Mouse (Mus musculus) olfactory bulb, adult 2 months (tissue): ENCODE measurements around the gene Wrnip1. TPM values are rescaled to one million over a fixed set of nuclear protein-coding genes. Genes with fewer than 3 reads are reported as not detected.
"Not testable (repeated sequence)": the region's sequence is repeated elsewhere in the genome, so short reads cannot be mapped to it uniquely, and the experiment has no call there.

Experiments used
- H3K27ac ChIP-seq: fragments of 200-500 bp; 2 replicates; pipeline ENCODE4 v1.5.1; 2012; ENCODE audit warnings: low read depth, low read length; ENCODE audit not compliant: insufficient read depth
- H3K4me1 ChIP-seq: fragments of 200-500 bp; 2 replicates; pipeline ENCODE4 v1.6.1; 2012; ENCODE audit warnings: low read length; ENCODE audit not compliant: control insufficient read depth, insufficient read depth
- H3K4me3 ChIP-seq: fragments of 200-500 bp; 2 replicates; pipeline ENCODE4 v1.5.1; 2012; ENCODE audit warnings: mild to moderate bottlenecking, low read depth, low read length, moderate library complexity; ENCODE audit not compliant: insufficient read depth
- CTCF ChIP-seq: fragments of 200-500 bp; IDR thresholded peaks from 2 replicates; pipeline ENCODE4 v1.5.1; 2012; ENCODE audit warnings: low read depth, mild to moderate bottlenecking, low read length, moderate library complexity; ENCODE audit not compliant: insufficient read depth
- POLR2A ChIP-seq: fragments of 200-500 bp; IDR thresholded peaks from 2 replicates; pipeline ENCODE4 v1.6.1; 2012; ENCODE audit warnings: mild to moderate bottlenecking, low read depth, low read length, moderate library complexity; ENCODE audit not compliant: insufficient read depth
- WGBS: fragments of 180-500 bp; shearing (Covaris S2); methylation state at CpG from one replicate; pipeline ENCODE4 v1.1.7; 2018; 5-methylcytosine and 5-hydroxymethylcytosine counted together
- polyA plus RNA-seq: library from polyadenylated mRNA; stranded (reverse); fragments of >200 nt; gene quantifications from 2 replicates; pipeline ENCODE4 v1.2.4, GENCODE M21; 2012; ENCODE audit warnings: low replicate concordance; ENCODE audit not compliant: missing spikeins, insufficient read depth, insufficient read length

Gene Wrnip1
- polyA plus RNA-seq, 1 experiment, result not detected

- H3K4me3 ChIP-seq, result no peak overlapping the region
- TF ChIP-seq POLR2A, result no peak
- no peak for TF ChIP-seq CTCF
- WGBS, result 87% methylated on average over 3 of the region's 3 CpGs
- H3K27ac ChIP-seq, result no peak overlapping the region
- no peaks in the 10 kb centered on the region for H3K4me1 ChIP-seq
These were observed 59.0 kb downstream of the Wrnip1 start for GRCm38 (mm10) chr13:32860821-32861220.

GRCm38 (mm10) chr13:32863456-32863855, 61.6 kb downstream of the Wrnip1 start:
- H3K4me1 ChIP-seq, result no peaks in the 10 kb centered on the region
- TF ChIP-seq CTCF (no peak), POLR2A (no peak)
- no peak overlapping the region for H3K4me3 ChIP-seq
- H3K27ac ChIP-seq, result no peak overlapping the region

GRCm38 (mm10) chr13:32864529-32864928, 62.7 kb downstream of the Wrnip1 start:
- not testable (repeated sequence) for H3K4me1 ChIP-seq
- WGBS, result 93% methylated on average over 3 of the region's 3 CpGs

GRCm38 (mm10) chr13:32865591-32865990, 63.8 kb downstream of the Wrnip1 start:
- no peak for TF ChIP-seq CTCF
- TF ChIP-seq POLR2A, result no peak
- Histone ChIP-seq H3K4me1 (no peaks in the 10 kb centered on the region), H3K4me3 (no peak overlapping the region), H3K27ac (no peak overlapping the region)
- WGBS, result 76% methylated on average over 2 of the region's 2 CpGs

More at GRCm38 (mm10) chr13:32864529-32864928, 62.7 kb downstream of the Wrnip1 start:
- not testable (repeated sequence) for H3K4me3 ChIP-seq, H3K27ac ChIP-seq

- Histone ChIP-seq H3K4me3 (no peak overlapping the region), H3K27ac (no peak overlapping the region), H3K4me1 (no peaks in the 10 kb centered on the region)
- whole genome bisulfite sequencing, result 5% methylated on average over 9 of the region's 9 CpGs
- TF ChIP-seq POLR2A (no peak), CTCF (peak; percentile 77)
These were observed 64.6 kb downstream of the Wrnip1 start for GRCm38 (mm10) chr13:32866484-32866883.

GRCm38 (mm10) chr13:32867030-32867429, 65.2 kb downstream of the Wrnip1 start:
- 51% methylated on average over 2 of the region's 2 CpGs for WGBS
- no peak overlapping the region for H3K4me3 ChIP-seq
- no peaks in the 10 kb centered on the region for H3K4me1 ChIP-seq
- TF ChIP-seq CTCF (no peak), POLR2A (no peak)
- no peak overlapping the region for H3K27ac ChIP-seq

GRCm38 (mm10) chr13:32868233-32868632, 66.4 kb downstream of the Wrnip1 start:
- not testable (repeated sequence) for H3K4me3 ChIP-seq
- 92% methylated on average over 4 of the region's 4 CpGs for WGBS

GRCm38 (mm10) chr13:32868843-32869242, 67.0 kb downstream of the Wrnip1 start:
- H3K27ac ChIP-seq, result no peak overlapping the region
- H3K4me3 ChIP-seq, result no peak overlapping the region
- no peak for TF ChIP-seq CTCF
- no peak for TF ChIP-seq POLR2A
- H3K4me1 ChIP-seq, result no peaks in the 10 kb centered on the region
- WGBS, result 71% methylated on average over 5 of the region's 5 CpGs

More at GRCm38 (mm10) chr13:32868233-32868632, 66.4 kb downstream of the Wrnip1 start:
- H3K27ac ChIP-seq, H3K4me1 ChIP-seq: not testable (repeated sequence)

Other genes with a start within 250 kb of the Wrnip1 start
- not detected in 2 replicates for gene Mylk4, start 18.1 kb upstream of the Wrnip1 start, polyA plus RNA-seq
- gene D930007J09Rik, start 811 bp downstream of the Wrnip1 start, polyA plus RNA-seq, result not detected in 2 replicates
- gene Serpinb1a, start 49.1 kb downstream of the Wrnip1 start, polyA plus RNA-seq, result not detected in 2 replicates
- not detected in 2 replicates for gene Serpinb1c, start 96.2 kb downstream of the Wrnip1 start, polyA plus RNA-seq
- gene Serpinb6b, start 163.2 kb downstream of the Wrnip1 start, polyA plus RNA-seq, result not detected in 2 replicates
- not detected in 2 replicates for gene Serpinb9, start 201.2 kb downstream of the Wrnip1 start, polyA plus RNA-seq
- gene Serpinb9b, start 225.4 kb downstream of the Wrnip1 start, polyA plus RNA-seq, result not detected in 2 replicates